Mouse (Mus musculus) midbrain, embryonic 13.5 days (tissue): ENCODE measurements around the gene Chtf18. TPM values are rescaled to one million over a fixed set of nuclear protein-coding genes. Genes with fewer than 3 reads are reported as not detected.
A peak's percentile ranks its signal among the peaks of the same experiment; 100 is the strongest.
"Not testable (repeated sequence)": the region's sequence is repeated elsewhere in the genome, so short reads cannot be mapped to it uniquely, and the experiment has no call there.

Experiments used
- ATAC-seq: fragments of 200-750 bp; cut with Nextera tagmentation; 2 replicates; pipeline ENCODE4 v1.8.0; 2017; ENCODE audit warnings: mild to moderate bottlenecking, moderate TSS enrichment, moderate library complexity
- H3K27ac ChIP-seq: fragments of 300-500 bp; sonication (generic); 2 replicates; pipeline ENCODE4 v1.5.1; 2015; ENCODE audit warnings: inconsistent platforms, mild to moderate bottlenecking, moderate library complexity
- H3K27me3 ChIP-seq: fragments of 300-500 bp; sonication (generic); 2 replicates; pipeline ENCODE4 v1.6.1; 2015; ENCODE audit warnings: mild to moderate bottlenecking, inconsistent platforms
- H3K36me3 ChIP-seq: fragments of 300-500 bp; sonication (generic); 2 replicates; pipeline ENCODE4 v1.6.1; 2015; ENCODE audit warnings: mild to moderate bottlenecking, inconsistent platforms
- H3K4me1 ChIP-seq: fragments of 300-500 bp; sonication (generic); replicated peaks from 2 replicates; pipeline ENCODE4 v1.6.1; 2015; ENCODE audit warnings: inconsistent platforms
- H3K4me2 ChIP-seq: fragments of 300-500 bp; sonication (generic); replicated peaks from 2 replicates; pipeline ENCODE4 v1.6.1; 2015; ENCODE audit warnings: moderate library complexity, mild to moderate bottlenecking, inconsistent platforms
- H3K4me3 ChIP-seq: fragments of 300-500 bp; sonication (generic); replicated peaks from 2 replicates; pipeline ENCODE4 v1.5.1; 2015; ENCODE audit warnings: mild to moderate bottlenecking, inconsistent platforms
- H3K9ac ChIP-seq: fragments of 300-500 bp; sonication (generic); replicated peaks from 2 replicates; pipeline ENCODE4 v1.6.1; 2015; ENCODE audit warnings: mild to moderate bottlenecking, inconsistent platforms
- H3K9me3 ChIP-seq: fragments of 300-500 bp; sonication (generic); 2 replicates; pipeline ENCODE4 v1.6.1; 2016; ENCODE audit warnings: mild to moderate bottlenecking, inconsistent platforms
- WGBS: fragments of 180-500 bp; shearing (Covaris S2); methylation state at CpG from one replicate; pipeline ENCODE4 v1.1.7; 2015; 5-methylcytosine and 5-hydroxymethylcytosine counted together
- polyA plus RNA-seq: library from polyadenylated mRNA; unstranded; fragments of >200 nt; fragmentation: Nextera tagmentation; extraction: Ambion mirVana; gene quantifications from 2 replicates; pipeline ENCODE4 v1.2.1, GENCODE M21; 2015

Gene Chtf18
- polyA plus RNA-seq, 1 experiment from 2014 or later, result 12.8 TPM

DNA sequence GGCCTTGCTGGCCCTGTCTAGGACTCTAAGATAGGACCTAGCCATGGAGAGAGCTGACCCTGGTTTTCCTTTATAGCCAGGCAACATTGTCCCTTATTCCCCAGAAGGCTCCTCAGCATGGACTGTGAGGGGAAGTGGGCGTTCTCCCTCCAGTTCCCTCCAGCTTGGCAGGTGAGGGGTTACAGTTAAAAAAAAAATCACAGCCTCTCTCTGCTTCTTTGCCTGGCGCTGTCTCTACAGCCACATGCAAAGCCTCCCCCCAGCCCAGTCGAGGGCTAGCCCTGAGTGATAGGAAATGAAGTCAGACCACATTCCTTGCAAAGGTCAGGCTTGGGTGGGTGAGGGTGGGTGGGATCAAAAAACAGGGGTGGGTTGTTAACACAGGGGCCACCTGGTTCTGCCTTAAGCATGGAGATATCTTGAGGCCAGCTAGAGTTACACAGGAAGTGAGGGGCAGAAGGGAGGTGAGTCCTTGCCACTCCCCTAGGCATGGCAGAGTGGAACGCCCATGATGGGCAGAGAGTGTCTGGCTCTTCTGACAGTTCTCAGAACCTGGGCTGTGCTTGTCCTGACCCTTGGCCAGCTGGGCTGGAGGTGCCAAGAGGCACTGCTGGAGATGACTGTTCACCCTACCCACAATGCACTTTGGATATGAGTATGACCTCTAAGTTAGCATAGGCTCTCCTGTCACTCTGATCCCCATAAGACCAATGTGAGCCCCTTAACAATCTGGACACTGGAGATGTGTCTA is 28.6 kb upstream of the Chtf18 start:
- H3K4me3 ChIP-seq, result no peak overlapping the region
- 0 out of 2 replicates have a peak, but pooled peaks cover 7% of the 10 kb centered on the region for H3K4me1 ChIP-seq
- H3K36me3 ChIP-seq, result no peaks in the 10 kb centered on the region
- no peak overlapping the region for H3K9ac ChIP-seq
- ATAC-seq, result no peak
- H3K27me3 ChIP-seq, result peaks cover 27% of the 10 kb centered on the region
- H3K27ac ChIP-seq, result no peak overlapping the region
- H3K9me3 ChIP-seq, result no peaks in the 10 kb centered on the region
- WGBS, result 71% methylated on average over 4 of the region's 4 CpGs
- no peak overlapping the region for H3K4me2 ChIP-seq

DNA sequence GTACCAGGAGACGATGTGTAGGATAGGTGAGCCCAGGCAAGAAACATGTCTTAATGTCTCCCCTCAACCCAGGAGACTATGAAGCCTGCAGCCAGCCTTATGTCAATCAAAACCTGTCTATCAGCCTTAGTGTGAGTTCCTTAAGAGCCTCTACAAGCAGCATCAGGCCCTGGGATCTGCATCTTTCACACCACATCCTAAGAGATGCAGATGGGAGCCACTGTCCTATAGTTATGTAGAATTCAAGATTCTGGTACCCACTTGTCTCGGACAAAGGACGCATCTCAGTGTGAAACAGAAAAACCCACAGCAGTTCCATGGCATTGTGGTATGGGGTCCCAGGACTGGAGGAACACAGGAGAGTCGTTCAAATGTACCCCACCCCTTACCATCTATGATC is 27.9 kb upstream of the Chtf18 start:
- WGBS, result 85% methylated on average over 4 of the region's 4 CpGs
- no peak for ATAC-seq
- no peak overlapping the region for H3K4me2 ChIP-seq

DNA sequence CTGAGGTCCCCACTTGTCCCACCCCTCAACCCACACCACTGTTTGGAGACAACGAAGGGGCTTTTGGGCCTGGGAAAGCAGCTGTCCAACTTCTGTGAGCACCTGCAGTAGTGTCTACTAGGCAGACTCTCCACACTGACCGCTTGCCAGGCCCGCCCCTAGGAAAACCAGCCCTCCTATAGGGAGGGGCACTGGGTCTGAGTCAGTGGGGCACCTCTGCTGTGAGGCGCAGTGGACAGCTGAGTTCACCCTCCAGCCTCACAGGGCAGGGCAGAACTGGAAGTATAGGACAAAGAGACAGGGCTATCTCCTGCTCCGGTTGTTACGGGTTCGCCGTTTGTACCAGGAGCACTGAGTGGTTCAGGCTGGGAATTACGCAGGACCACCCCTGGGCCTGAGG is 27.0 kb upstream of the Chtf18 start, which contains the start of gene Msln:
Gene Msln, minus strand, starts transcription at position 138 of the 400 bp plus-strand sequence.
- WGBS, result 85% methylated on average over 9 of the region's 9 CpGs

More for the DNA sequence above, 27.9 kb upstream of the Chtf18 start:
- Histone ChIP-seq H3K27me3 (peaks cover 22% of the 10 kb centered on the region), H3K36me3 (no peaks in the 10 kb centered on the region), H3K4me1 (0 out of 2 replicates have a peak, but pooled peaks cover 7% of the 10 kb centered on the region), H3K4me3 (no peak overlapping the region), H3K9me3 (no peaks in the 10 kb centered on the region), H3K9ac (no peak overlapping the region), H3K27ac (no peak overlapping the region)

DNA sequence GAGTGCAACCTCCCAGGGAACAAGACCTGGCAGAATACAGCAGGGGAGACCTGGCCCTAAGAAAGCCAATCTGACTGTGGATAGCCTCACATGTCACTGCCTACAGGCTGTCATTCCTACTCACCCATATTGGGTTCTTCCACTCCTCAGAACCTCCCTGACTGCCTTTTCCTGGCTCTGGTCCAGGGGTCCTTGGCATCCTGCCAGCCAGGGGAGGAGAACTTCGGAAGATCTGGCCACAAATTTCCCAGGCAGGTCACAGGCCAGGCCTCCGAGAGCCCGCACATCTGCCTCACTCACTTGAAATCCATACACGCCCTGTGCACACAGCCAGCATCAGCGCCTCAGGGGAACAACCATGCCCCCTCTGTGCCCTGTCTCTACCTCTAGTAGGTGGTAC is 24.2 kb upstream of the Chtf18 start:
- H3K36me3 ChIP-seq, result no peaks in the 10 kb centered on the region
- peak overlapping the region; percentile 14; the same call in 1 of the 2 replicates for H3K9ac ChIP-seq
- 0 out of 2 replicates have a peak, but pooled peaks have one; percentile 27 for ATAC-seq
- H3K4me1 ChIP-seq, result 0 out of 2 replicates have a peak, but pooled peaks cover 7% of the 10 kb centered on the region
- WGBS, result 68% methylated on average over 5 of the region's 5 CpGs
- no peak overlapping the region for H3K27ac ChIP-seq
- H3K9me3 ChIP-seq, result no peaks in the 10 kb centered on the region
- no peak overlapping the region for H3K4me3 ChIP-seq
- H3K27me3 ChIP-seq, result peaks cover 5% of the 10 kb centered on the region; the same call in 1 of the 2 replicates
- no peak overlapping the region for H3K4me2 ChIP-seq

More for the DNA sequence above, 27.0 kb upstream of the Chtf18 start, which contains the start of gene Msln:
- 0 out of 2 replicates have a peak, but pooled peaks cover 7% of the 10 kb centered on the region for H3K4me1 ChIP-seq
- peaks cover 15% of the 10 kb centered on the region for H3K27me3 ChIP-seq
- no peaks in the 10 kb centered on the region for H3K9me3 ChIP-seq
- H3K27ac ChIP-seq, result no peak within 1 kb of the TSS
- H3K9ac ChIP-seq, result no peak within 1 kb of the TSS
- no peak within 1 kb of the TSS for H3K4me3 ChIP-seq
- H3K36me3 ChIP-seq, result no peaks in the 10 kb centered on the region
- no peak within 1 kb of the TSS for H3K4me2 ChIP-seq
- no peak for ATAC-seq

DNA sequence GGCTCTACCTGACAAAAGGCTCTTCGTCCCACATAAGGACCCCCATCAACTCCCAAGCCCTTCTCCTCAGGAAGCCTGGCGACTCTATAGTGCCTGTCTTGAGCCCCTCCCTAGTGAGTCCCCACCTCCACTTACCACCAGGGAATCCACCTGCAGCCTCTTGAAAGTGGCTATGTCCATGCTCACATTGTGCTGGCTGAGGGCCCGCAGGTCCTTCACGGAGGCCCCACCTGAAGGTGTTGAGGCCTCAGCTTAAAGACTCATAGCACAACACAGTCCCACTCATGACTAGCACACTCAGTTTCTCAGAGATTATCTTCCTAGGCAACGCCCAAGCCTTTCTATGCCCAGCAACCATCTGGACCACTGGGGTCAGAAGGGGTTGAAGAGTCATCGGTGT is 22.1 kb upstream of the Chtf18 start:
- 80% methylated on average over 6 of the region's 6 CpGs for WGBS
- no peaks in the 10 kb centered on the region for H3K27me3 ChIP-seq
- no peak for ATAC-seq

DNA sequence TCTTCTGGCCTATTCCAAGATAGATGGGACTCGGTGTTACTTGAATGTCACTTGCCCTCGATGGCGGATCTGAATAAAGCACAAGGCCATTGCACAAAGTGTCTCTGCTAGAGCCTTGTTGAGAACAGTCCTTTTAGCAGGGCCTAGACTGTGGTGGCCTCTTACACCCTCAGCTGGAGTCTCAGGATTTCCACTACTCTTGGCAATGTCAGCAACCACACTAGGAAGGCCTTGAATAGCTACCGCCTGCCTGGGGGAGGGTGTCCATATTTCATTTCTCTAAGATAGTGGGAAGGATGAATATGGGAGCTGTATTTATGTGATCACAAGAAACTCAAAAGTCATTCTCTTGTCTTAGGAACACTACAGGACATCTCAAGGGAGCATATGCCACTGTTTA is 21.0 kb upstream of the Chtf18 start:
- H3K9ac ChIP-seq, result no peak overlapping the region
- no peak for ATAC-seq
- WGBS, result 91% methylated on average over 4 of the region's 4 CpGs
- no peaks in the 10 kb centered on the region for H3K27me3 ChIP-seq
- no peak overlapping the region for H3K4me2 ChIP-seq
- H3K9me3 ChIP-seq, result no peaks in the 10 kb centered on the region
- 0 out of 2 replicates have a peak, but pooled peaks cover 7% of the 10 kb centered on the region for H3K4me1 ChIP-seq
- H3K4me3 ChIP-seq, result no peak overlapping the region
- H3K27ac ChIP-seq, result no peak overlapping the region
- H3K36me3 ChIP-seq, result no peaks in the 10 kb centered on the region

More for the DNA sequence above, 22.1 kb upstream of the Chtf18 start:
- H3K27ac ChIP-seq, result no peak overlapping the region
- H3K4me2 ChIP-seq, result no peak overlapping the region
- 0 out of 2 replicates have a peak, but pooled peaks cover 7% of the 10 kb centered on the region for H3K4me1 ChIP-seq
- no peak overlapping the region for H3K4me3 ChIP-seq
- H3K9me3 ChIP-seq, result no peaks in the 10 kb centered on the region
- no peaks in the 10 kb centered on the region for H3K36me3 ChIP-seq
- H3K9ac ChIP-seq, result no peak overlapping the region

DNA sequence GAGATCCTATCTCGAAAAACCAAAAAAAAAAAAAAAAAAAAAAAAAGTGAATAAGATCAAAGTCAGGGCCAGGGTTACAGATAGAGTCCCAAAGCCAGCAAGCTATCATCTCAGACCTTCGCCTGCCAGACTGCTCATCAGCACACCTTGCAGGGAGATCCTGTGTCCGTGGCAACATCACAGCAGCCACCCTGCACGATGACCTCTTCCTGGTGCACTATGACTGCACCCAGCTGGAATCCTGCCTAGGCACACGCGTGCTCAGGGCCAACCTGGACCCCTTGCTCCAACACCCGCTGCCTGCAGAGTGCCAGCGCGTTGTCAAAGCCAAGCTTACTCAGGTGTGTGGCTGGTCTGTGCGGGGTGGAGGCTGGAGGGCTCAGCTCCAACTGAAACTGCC is 17.1 kb upstream of the Chtf18 start:
- Histone ChIP-seq H3K4me1 (no peaks in the 10 kb centered on the region), H3K4me2 (no peak overlapping the region), H3K27me3 (no peaks in the 10 kb centered on the region), H3K4me3 (no peak overlapping the region), H3K9me3 (no peaks in the 10 kb centered on the region), H3K36me3 (no peaks in the 10 kb centered on the region), H3K27ac (no peak overlapping the region), H3K9ac (no peak overlapping the region)
- ATAC-seq, result no peak
- WGBS, result 76% methylated on average over 10 of the region's 10 CpGs

DNA sequence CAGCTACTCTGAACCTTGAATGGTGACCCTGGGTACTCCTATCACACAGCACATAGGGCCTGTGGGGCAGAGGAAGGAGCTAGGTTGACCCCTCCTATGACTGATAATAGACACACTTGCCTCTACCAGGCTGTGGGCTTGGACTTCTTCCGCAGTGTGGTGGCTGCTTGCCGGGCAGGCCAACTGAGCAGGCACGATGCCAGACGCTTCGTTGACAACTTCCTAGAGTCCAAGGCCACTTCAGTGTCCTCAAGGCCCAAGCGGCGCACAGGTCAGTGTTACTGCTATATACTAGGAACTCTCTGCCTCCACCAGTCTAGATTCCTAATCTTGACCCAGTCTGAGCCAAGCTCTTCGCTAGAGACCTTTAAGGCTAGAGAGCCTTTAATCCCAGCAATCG is 16.6 kb upstream of the Chtf18 start:
- H3K4me1 ChIP-seq, result no peaks in the 10 kb centered on the region
- H3K9ac ChIP-seq, result no peak overlapping the region
- no peak overlapping the region for H3K4me3 ChIP-seq
- no peaks in the 10 kb centered on the region for H3K36me3 ChIP-seq
- H3K4me2 ChIP-seq, result no peak overlapping the region
- no peak overlapping the region for H3K27ac ChIP-seq
- H3K9me3 ChIP-seq, result no peaks in the 10 kb centered on the region
- WGBS, result 94% methylated on average over 9 of the region's 9 CpGs
- H3K27me3 ChIP-seq, result no peaks in the 10 kb centered on the region
- ATAC-seq, result no peak

DNA sequence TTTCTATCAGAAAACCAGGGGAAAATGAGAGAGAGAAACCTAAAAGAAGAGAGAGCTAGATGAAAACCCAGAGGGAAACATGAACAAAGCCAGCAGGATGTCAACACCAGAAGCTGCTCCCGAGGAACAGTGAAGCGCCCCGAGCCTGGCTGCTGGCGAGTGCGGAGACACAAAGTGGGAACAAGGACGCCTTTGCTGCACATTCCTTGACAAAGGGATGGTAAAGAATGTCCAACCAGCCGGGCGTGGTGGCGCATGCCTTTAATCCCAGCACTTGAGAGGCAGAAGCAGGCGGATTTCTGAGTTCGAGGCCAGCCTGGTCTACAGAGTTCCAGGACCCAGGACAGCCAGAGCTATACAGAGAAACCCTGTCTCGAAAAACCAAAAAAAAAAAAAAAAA is 14.3 kb upstream of the Chtf18 start:
- H3K9me3 ChIP-seq, H3K36me3 ChIP-seq, H3K4me3 ChIP-seq, H3K4me2 ChIP-seq, H3K9ac ChIP-seq, H3K27ac ChIP-seq, H3K4me1 ChIP-seq, ATAC-seq, H3K27me3 ChIP-seq: not testable (repeated sequence)
- WGBS, result 71% methylated on average over 12 of the region's 12 CpGs

DNA sequence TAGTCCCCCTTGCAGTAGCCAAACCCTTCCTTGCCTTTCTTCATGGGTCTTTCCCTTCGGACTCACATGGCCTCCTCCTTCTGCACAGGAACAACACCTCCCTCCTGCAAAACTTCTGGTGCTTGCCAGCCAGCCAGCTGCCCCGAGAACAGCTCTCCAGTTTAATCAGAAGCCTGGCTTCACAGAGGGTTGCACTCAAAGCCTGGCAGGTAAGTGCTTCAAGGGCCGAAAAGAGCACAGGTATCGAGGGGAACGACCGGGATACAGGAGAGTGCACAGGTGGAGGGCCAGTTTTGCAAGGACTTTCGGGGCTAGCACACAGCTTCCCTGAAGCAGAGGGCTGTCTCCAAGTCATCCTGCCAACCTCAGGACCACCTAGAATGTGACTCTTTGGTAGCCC is 11.6 kb upstream of the Chtf18 start:
- WGBS, result 81% methylated on average over 7 of the region's 7 CpGs
- Histone ChIP-seq H3K9me3 (no peaks in the 10 kb centered on the region), H3K27me3 (no peaks in the 10 kb centered on the region), H3K4me2 (no peak overlapping the region), H3K4me1 (no peaks in the 10 kb centered on the region), H3K4me3 (no peak overlapping the region), H3K9ac (no peak overlapping the region), H3K27ac (no peak overlapping the region), H3K36me3 (no peaks in the 10 kb centered on the region)
- no peak for ATAC-seq

DNA sequence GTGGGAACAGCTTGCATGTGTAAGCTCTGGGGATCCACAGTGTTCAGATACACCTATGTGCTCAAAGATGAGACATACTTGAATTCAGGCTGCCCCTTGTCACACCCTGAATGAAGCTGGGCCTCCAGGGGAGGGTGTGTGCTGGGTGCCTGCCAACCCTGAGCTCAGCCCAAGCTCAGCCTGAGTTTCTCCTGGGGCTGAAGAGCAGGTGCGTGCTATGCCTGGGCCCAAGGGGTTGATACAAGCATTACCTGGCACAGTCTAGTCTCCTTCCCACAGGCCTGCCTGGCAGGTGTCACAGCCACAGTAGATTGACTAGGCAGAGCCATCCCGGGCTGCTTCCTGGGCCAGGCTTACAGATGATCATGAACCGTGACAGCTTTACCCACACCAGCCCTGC is 8.5 kb upstream of the Chtf18 start, which contains the start of gene Mslnl:
Gene Mslnl, plus strand, starts transcription at position 298 of the 400 bp plus-strand sequence.
- no peak for ATAC-seq
- peaks cover 5% of the 10 kb centered on the region for H3K36me3 ChIP-seq
- H3K4me2 ChIP-seq, result no peak within 1 kb of the TSS
- H3K4me3 ChIP-seq, result no peak within 1 kb of the TSS
- no peaks in the 10 kb centered on the region for H3K27me3 ChIP-seq
- peak within 1 kb of the TSS; percentile 33; the same call in 1 of the 2 replicates for H3K9ac ChIP-seq
- H3K4me1 ChIP-seq, result peaks cover 4% of the 10 kb centered on the region; the same call in 1 of the 2 replicates
- H3K27ac ChIP-seq, result no peak within 1 kb of the TSS
- H3K9me3 ChIP-seq, result no peaks in the 10 kb centered on the region
- 69% methylated on average over 3 of the region's 3 CpGs for WGBS

DNA sequence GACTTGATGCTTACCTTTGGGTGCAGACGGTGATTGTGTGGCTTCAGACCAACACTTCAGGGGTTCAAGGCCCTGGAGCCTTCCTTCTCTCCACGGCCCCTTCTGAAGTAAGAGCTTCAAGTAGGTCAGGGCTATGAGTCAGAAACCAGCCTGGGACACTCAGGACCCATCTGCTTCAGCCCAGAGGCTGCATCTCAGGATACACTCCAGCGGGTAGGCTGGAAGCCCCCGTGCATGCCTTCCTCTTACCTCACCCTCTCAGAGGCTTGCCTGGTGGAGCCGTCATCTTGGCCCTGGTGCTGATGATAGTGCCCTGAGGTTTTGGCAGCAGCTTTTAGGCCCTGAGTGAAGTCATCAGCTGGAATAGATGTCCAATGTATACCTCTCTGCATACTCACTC is 8.0 kb upstream of the Chtf18 start:
- Histone ChIP-seq H3K9ac (no peak overlapping the region), H3K9me3 (no peaks in the 10 kb centered on the region), H3K36me3 (peaks cover 10% of the 10 kb centered on the region), H3K4me3 (no peak overlapping the region), H3K27me3 (no peaks in the 10 kb centered on the region), H3K4me1 (peaks cover 4% of the 10 kb centered on the region; the same call in 1 of the 2 replicates), H3K4me2 (no peak overlapping the region), H3K27ac (no peak overlapping the region)
- no peak for ATAC-seq
- 84% methylated on average over 5 of the region's 5 CpGs for WGBS
